Mouse (Mus musculus): ENCODE measurements around the gene Zmym6.

Zmym6 gene

GRCm38 (mm10) chr4:127124331-127124730, 47.1 kb downstream of the Zmym6 start:
- DNase-seq (ENCODE audit: low read depth): no peak

GRCm38 (mm10) chr4:127125834-127126463, 48.8 kb downstream of the Zmym6 start:
- peak; percentile 63 for DNase-seq (ENCODE audit: low read depth)

GRCm38 (mm10) chr4:127134687-127135086, 57.5 kb downstream of the Zmym6 start:
- no peak for DNase-seq (ENCODE audit: low read depth)

GRCm38 (mm10) chr4:127137591-127137990, 60.4 kb downstream of the Zmym6 start:
- DNase-seq (ENCODE audit: low read depth): no peak

- DNase-seq (ENCODE audit: low read depth): no peak
Measured at GRCm38 (mm10) chr4:127138486-127138885, 61.3 kb downstream of the Zmym6 start.

- DNase-seq (ENCODE audit: low read depth): no peak
Measured at GRCm38 (mm10) chr4:127150031-127150430, 72.8 kb downstream of the Zmym6 start.

GRCm38 (mm10) chr4:127153345-127153744, 76.2 kb downstream of the Zmym6 start:
- no peak for DNase-seq (ENCODE audit: low read depth)

GRCm38 (mm10) chr4:127155757-127156156, 78.6 kb downstream of the Zmym6 start:
- no peak for DNase-seq (ENCODE audit: low read depth)

GRCm38 (mm10) chr4:127157746-127158145, 80.6 kb downstream of the Zmym6 start:
- DNase-seq (ENCODE audit: low read depth): no peak

- DNase-seq (ENCODE audit: low read depth): no peak
Measured at GRCm38 (mm10) chr4:127163926-127164325, 86.7 kb downstream of the Zmym6 start.

- no peak for DNase-seq (ENCODE audit: low read depth)
Measured at GRCm38 (mm10) chr4:127167096-127167495, 89.9 kb downstream of the Zmym6 start.

GRCm38 (mm10) chr4:127167731-127168130, 90.5 kb downstream of the Zmym6 start:
- DNase-seq (ENCODE audit: low read depth): no peak

- no peak for DNase-seq (ENCODE audit: low read depth)
Measured at GRCm38 (mm10) chr4:127168211-127168913, 91.2 kb downstream of the Zmym6 start.

- DNase-seq (ENCODE audit: low read depth): no peak
Measured at GRCm38 (mm10) chr4:127168914-127169345, 91.7 kb downstream of the Zmym6 start, which contains the start of gene Dlgap3. Dlgap3 (plus strand) TSS chr4:127169204.

GRCm38 (mm10) chr4:127169346-127170221, 92.4 kb downstream of the Zmym6 start:
- DNase-seq (ENCODE audit: low read depth): no peak

GRCm38 (mm10) chr4:127170866-127171265, 93.7 kb downstream of the Zmym6 start:
- DNase-seq (ENCODE audit: low read depth): no peak

- DNase-seq (ENCODE audit: low read depth): no peak
Measured at GRCm38 (mm10) chr4:127171341-127171905, 94.2 kb downstream of the Zmym6 start.

- no peak for DNase-seq (ENCODE audit: low read depth)
Measured at GRCm38 (mm10) chr4:127172119-127172518, 94.9 kb downstream of the Zmym6 start.

- DNase-seq (ENCODE audit: low read depth): no peak
Measured at GRCm38 (mm10) chr4:127172614-127173013, 95.4 kb downstream of the Zmym6 start.

GRCm38 (mm10) chr4:127173461-127173860, 96.3 kb downstream of the Zmym6 start:
- peak; percentile 0 for DNase-seq (ENCODE audit: low read depth)
